In the genomic region with DNA sequence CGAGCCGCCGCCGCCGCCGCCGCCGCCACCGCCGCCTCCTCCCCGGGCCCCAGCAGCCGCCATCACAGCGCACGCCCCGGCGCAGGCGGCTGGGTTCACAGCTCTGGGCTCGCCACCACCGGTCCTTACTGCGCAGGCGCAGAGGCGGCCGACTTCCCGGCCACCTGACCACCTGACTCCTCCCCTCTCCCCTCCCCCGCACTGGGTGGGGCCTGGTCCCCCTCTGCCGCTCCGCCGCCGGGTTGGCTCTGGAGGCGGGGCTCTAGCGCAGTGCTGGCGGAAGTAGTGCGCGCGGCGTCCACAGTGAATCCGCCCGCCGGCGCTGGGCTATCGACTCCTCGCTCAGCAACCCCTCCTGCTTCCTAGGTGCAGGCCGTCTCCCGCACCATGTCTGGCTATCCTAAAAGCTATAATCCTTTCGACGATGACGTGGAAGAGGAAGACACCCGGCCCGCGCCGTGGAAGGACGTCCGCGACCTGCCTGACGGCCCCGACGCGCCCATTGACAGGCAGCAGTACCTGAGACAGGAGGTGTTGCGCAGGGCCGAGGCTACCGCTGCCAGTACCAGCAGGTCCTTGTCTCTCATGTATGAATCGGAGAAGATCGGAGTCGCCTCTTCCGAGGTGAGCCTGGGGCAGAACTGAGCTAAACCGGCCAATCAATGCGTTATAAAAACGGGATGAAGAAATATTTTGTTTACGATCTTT, we compare ENCODE assay signal across 8 mouse cellular contexts. TPM values are rescaled to one million over a fixed set of nuclear protein-coding genes. Genes with fewer than 3 reads are reported as not detected.
DNase-seq lines count a peak whose midpoint lies in the region; ATAC-seq and TF ChIP-seq lines count a peak whose summit lies in the region.

A gene (plus strand): TSS at position 251 of the 708 bp plus-strand sequence.
A gene (minus strand): TSS at position 579 of the 708 bp plus-strand sequence.

- POLR2A ChIA-PET in Patski (lab: Charles Lee) = interaction anchor here (0.6 to 2.0 kb wide), 4 partner anchors 18 to 124 kb away, joined by 3 to 7 read pairs (median 3); a partner anchor contains a TSS

- peak within 1 kb of the TSS; percentile 73 for H3K4me2 ChIP-seq in hindbrain, embryonic 13.5 days

- H3K9me3 ChIP-seq in hindbrain, embryonic 13.5 days = no peaks in the 10 kb centered on the region

- peaks cover 51% of the 10 kb centered on the region for H3K4me1 ChIP-seq in hindbrain, embryonic 13.5 days (replicated peaks)

- WGBS in hindbrain, embryonic 13.5 days = 1% methylated on average over 58 of the region's 69 CpGs

- peak within 1 kb of the TSS; percentile 69 for H3K4me3 ChIP-seq in hindbrain, embryonic 13.5 days

- peaks cover 11% of the 10 kb centered on the region; the same call in 1 of the 2 replicates for H3K36me3 ChIP-seq in hindbrain, embryonic 13.5 days

- H3K9ac ChIP-seq in hindbrain, embryonic 13.5 days = peak within 1 kb of the TSS; percentile 84

- CTCF ChIA-PET in Patski (lab: Charles Lee) = interaction anchor here (1.2 to 1.4 kb wide), 4 partner anchors 9 to 152 kb away, joined by 3 to 4 read pairs (median 3); no protein-coding TSS in a partner anchor

- in situ Hi-C loops in Patski (cut with MboI; ENCODE audit: low pct_unique_long_range_greater_than_20kb) = no loop called here

- peak; percentile 95 for ATAC-seq in Patski
- ATAC-seq in hindbrain, embryonic 13.5 days (ENCODE audit: low FRiP score) = peak; percentile 98

- peak; percentile 78 for DNase-seq in Patski (ENCODE audit: low read depth, low spot score)
- DNase-seq in cerebellum, postnatal 14 days = peak; percentile 100
- DNase-seq in frontal cortex, postnatal 14 days (ENCODE audit: low spot score in 2 of 2) = peak; percentile 97 to 99
- peak; percentile 99 for DNase-seq in layer of hippocampus, postnatal 25 days (ENCODE audit: extremely low spot score in 1 of 2, low spot score in 1 of 2)
- DNase-seq in lung, postnatal 25 days (ENCODE audit: low spot score) = peak; percentile 100
- peak; percentile 99 for DNase-seq in retina, embryonic 14.5 days (ENCODE audit: low spot score)
- peak; percentile 100 for DNase-seq in thymus, postnatal 4 days

- peak within 1 kb of the TSS; percentile 90 for H3K27ac ChIP-seq in hindbrain, embryonic 13.5 days

- H3K27me3 ChIP-seq in Patski = no peaks in the 10 kb centered on the region
- no peaks in the 10 kb centered on the region for H3K27me3 ChIP-seq in hindbrain, embryonic 13.5 days

- no peak for TF ChIP-seq CTCF in Patski (IDR thresholded peaks at IDR 0.05)

RNA-seq across cellular contexts. Expression of the first gene that starts in this region (rescaled TPM):
- polyA plus RNA-seq in Patski (2021) = 28.3 TPM
- polyA plus RNA-seq in hindbrain, embryonic 13.5 days (2015; fragmentation: Nextera tagmentation; extraction: Ambion mirVana) = 22.6 and 23.1 TPM in 2 replicates
- 10 to 100 TPM; 20.9 to 24.0 TPM for total RNA-seq in layer of hippocampus, postnatal 25 days (2021)

RNA-seq across cellular contexts. Expression of the second gene that starts in this region (rescaled TPM):
- 81.9 TPM for polyA plus RNA-seq in Patski (2021)
- polyA plus RNA-seq in hindbrain, embryonic 13.5 days (2015; fragmentation: Nextera tagmentation; extraction: Ambion mirVana) = 60.9 and 62.1 TPM in 2 replicates
- 100 to 1,000 TPM; 254 to 282 TPM for total RNA-seq in layer of hippocampus, postnatal 25 days (2021)

Comparison
In these comparisons a context has a peak if more than half of its experiments do, and no peak if none do; other contexts are left out.
1. Peak in every context shown above with its lines: DNase-seq, ATAC-seq, H3K4me3 ChIP-seq and H3K27ac ChIP-seq.